Mouse (Mus musculus) layer of hippocampus, postnatal 36 days (tissue): ENCODE measurements around the gene Dock2. TPM values are rescaled to one million over a fixed set of nuclear protein-coding genes. Genes with fewer than 3 reads are reported as not detected.
A peak's percentile ranks its signal among the peaks of the same experiment; 100 is the strongest.

Experiments used
- DNase-seq, 2 experiments: peaks; one replicate each; pipeline ENCODE4 v3.0.0; 2022
- total RNA-seq, 2 experiments: library from RNA; stranded (reverse); gene quantifications; 2 replicates each; pipeline ENCODE4 v1.2.3; 2021

Dock2 gene
- total RNA-seq, 2 experiments from 2014 or later = 2.2 to 3.0 TPM

DNA sequence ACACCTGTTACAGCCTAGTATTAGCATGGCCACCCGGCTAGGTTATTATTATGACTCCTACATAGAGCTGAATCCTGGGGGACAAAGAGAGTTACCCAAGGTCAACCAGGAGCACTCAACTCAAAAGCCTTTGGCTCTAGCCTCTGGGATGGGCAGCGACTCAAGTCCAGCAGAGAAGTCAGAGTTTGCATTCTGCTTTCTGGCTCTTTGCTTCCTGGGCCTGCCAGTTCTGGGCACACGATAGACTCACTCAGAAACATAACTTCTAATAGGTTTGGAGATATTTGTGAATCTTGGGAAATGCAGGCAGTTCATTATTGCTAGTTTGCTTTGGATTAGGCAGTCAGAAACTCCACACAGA lies 367.1 kb downstream of the Dock2 start:
- DNase-seq = no peak

DNA sequence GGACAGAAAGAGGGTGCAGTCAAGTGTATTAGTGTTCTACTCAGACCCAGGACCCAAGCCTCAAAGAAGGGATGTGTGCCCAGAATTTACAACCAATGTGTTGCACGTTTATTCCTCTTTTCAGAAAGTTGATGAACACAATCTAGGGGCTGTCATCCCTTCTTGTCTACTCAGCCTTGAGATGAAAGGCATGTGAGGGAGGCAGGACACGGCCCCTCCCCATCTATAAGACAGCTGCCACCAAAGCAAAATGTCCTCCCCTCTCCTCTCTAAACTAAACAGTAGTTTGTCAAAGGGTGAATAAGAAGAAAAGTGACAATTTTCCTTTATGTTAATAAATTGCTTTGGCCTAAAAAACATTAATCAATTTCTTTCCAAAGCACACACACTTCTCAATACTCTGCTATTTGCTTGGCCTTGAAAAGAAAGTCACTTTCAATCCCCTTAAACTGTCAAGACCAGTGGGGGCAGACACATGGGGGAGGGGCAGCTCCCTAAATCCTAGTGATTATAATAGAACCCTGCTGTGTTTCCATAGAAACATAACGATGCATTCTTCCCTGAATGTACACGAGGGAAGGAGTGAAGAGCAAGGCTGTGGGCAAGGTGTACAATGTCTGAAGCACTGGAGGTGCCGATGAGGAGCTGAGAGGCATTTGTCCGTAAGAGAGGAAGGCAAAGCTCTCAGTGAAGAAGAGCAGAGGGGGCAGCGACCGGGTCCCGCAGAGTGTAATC lies 367.6 kb downstream of the Dock2 start:
- DNase-seq = no peak

DNA sequence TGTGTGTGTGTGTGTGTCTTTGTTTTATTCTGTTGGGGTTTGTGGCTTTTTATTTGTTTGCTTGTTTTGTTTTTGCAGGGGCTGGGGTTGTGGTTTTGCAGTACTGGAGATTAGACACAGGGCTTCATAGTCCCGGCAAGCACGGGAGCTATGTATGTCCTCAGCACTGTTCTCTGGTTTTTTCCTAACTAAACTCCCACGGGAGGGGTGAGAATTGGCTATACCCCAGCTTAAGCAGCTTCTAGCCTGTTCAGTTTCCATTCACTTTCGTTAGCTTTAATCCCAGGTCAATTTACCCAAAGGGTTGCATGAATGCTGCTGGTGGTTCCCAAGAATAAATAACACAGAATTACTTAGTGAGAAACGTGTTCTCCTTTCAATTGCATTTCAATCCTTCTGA lies 376.8 kb downstream of the Dock2 start:
- no peak for DNase-seq

DNA sequence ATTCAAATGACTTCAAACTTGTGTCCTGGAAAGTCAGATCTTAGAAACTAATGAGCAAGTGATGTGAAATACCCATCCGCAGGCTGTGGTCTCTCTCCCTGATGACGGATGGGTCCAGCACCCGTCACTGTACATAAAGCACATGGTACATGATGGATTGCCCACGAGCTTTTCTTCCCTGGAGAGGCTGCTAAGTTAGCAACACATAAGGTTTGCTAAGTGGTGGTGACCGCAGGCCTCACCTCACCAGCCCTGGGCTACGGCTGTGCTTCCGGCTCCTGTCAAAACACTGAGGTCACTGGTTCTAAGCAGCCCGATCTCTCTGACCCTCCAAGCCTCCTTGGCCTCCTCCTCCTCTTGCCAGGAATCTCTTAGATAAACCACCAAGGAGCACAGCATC lies 377.4 kb downstream of the Dock2 start:
- no peak for DNase-seq

DNA sequence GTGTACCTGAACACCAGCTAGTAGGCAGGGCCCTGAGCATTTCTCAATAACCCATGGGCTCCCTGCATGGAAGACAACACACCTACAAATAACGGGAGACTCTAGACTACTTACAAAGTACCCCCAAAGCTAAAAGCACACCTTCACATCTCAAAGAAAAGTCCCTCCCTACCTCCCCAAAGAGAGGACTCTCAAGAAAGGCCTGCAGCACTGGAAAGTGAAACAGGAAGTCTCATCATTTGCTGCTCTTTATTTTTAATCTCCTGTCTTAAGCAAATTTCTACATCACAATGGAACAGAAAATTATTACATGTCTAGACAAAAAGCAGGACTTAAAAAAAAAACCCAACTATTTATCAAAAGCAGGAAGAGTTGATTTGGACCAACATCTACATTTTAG lies 378.4 kb downstream of the Dock2 start:
- no peak for DNase-seq

DNA sequence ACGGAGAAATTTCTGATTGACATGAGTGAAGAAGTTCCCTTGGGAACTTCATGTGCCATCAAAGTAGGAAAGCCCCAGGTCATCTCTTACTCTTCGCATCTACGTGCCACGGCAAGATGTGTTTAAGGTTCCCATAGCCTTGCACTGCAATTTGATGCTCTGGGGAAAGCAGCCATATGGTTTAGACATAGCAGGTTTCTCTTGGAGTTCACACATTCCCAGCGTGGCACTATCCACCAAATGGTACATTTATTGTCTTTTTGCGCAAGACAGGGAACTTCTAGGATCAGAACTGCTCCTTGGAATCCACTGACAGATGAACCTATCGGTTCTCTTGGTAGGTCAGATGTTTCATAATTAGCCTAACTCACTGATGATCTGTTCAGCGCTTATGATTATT lies 382.3 kb downstream of the Dock2 start:
- DNase-seq = no peak

DNA sequence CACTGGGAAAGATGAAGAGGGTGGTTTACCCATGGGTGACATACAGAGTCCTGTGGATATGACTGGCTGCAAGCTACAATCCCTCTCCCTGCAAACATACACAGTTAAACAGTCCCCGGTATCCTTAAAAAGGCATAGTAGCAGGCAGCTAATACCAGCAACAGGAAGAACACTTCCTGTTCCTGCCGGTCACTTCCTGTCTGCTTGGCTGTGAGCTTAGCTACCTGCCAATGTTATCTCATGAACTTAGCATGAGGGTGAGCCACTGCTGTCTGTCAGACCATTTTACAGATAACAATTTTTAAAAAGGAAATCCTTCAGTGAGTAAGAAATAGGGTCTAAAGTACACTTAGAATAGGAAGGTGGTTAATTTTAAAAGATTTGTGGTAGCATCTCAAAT lies 385.1 kb downstream of the Dock2 start:
- DNase-seq = no peak

DNA sequence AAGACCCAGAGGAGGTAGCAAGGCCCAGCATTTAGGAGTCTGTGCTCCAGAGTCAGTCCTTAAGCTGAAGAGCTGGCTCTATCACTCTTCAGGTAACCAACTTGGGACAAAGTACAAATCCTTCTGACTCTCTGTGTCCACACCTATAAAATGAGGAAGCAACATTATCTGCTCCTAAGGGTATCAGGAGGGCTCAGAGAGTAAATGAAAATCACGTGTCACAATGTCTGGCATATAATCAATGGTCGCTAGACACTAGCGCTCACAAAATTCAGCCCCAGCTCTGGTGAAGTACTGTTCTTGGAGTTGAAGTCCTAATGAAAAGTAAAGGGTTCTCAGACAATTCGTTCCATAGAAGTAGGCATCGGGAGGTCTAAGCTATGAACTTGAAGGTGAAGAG lies 386.0 kb downstream of the Dock2 start:
- no peak for DNase-seq

DNA sequence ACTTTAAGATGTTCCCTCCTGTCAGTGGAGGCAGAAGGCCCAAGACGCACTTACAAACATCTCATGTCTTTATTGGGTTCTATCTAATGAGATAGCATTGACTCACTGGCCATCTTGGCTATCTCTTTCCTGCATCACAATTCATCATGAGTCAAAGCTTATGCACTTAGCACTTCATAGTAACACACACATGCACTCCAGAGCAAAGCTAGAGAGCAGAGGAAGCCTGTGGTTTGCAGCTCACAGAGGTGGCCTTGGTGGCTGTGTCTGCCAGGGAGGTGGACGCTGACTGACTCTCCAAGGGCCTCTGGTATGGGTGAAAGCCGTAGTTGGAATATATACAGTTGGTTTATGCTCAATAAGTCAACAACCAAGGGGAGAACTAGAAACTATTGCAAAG lies 387.9 kb downstream of the Dock2 start:
- DNase-seq = no peak

DNA sequence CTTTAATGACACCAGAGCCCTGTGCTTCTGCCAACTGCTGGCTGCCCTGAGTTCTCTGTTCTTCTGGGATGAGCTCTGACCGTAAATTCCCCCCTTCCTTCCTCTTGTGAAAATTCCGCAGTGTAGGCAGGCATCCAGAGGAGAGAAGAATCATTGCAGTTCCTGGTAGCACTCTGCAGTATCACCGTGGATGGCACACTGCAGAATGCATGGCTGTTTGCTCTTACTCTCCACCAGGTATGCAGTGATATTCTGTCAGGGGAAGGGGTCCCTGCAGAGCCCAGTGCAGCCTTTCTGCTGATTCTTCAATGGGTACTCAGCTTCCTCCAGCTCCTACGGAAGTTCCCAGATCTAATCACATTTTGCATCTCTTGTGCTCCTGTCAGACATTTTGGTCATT lies 391.6 kb downstream of the Dock2 start:
- no peak for DNase-seq

DNA sequence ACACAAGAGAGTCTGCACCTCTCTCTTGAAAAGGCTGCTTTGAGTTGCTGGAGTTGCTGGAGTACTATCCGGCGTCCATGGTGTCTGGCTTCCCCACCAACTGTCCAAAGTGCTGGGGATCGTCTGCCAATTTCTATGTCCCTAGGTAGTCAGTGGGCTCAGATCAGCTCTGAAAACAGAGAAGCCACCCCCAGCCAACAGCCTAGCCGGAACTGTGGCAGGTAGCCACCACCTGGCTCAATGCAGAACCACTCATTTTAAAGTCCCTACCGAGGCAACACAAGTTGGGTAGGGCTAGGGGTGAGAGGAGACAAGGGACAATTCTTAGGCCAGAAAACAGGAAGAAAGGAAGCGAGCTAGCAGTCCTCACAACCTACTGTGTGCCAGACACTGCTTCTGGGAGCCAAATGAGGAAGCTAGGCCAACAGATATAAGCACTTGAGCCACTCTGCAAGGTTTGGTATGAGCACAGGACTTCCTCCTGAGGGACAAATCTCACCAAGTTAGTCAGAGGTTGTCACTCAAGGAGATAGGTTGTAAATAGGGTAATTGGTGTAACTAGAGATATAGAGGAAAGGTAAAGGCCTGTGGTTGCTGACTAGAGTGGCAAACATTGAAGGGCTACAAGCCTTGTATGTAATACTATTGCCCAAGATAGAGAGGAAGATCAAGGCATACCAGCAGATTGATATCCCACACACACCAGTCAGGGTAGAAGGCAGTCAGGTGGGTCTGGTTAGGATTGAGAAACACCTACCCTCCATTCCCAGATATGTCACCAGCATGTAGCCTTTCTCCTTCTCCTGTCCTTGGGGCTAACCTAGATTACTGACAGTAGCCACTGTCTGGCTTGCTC lies 394.2 kb downstream of the Dock2 start:
- no peak for DNase-seq

DNA sequence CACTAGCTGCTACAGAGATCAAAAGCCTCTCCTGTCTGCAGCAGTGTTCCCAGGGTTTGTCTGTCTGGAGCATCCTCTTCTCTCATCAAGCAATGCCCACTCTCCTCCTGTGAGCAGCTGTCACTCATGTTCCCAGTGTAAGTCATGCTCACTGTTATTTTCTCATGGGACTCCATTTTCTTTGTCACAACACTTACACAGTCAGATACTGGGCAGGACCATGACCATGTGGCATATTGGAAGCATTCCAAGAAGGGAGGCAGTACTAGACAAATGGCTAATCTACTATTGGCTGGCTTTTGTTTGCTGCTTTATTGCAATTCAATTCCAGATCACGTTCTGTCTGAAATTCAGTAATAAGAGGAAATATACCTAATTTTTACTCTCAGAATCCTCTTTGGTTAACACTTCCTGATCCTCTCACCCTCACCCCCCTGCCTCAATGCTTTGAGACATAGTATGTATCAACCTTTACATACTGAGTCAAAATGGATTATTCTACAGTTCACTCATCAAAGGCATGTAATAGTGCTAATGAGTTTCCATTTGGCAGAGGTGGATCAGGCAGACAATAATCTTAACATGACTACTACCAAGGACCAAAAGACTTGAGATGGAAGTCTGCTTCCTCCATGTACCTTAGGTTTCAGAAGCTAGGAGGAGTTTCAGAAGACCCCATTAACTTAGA lies 398.5 kb downstream of the Dock2 start:
- peak; percentile 17 to 35 for DNase-seq

DNA sequence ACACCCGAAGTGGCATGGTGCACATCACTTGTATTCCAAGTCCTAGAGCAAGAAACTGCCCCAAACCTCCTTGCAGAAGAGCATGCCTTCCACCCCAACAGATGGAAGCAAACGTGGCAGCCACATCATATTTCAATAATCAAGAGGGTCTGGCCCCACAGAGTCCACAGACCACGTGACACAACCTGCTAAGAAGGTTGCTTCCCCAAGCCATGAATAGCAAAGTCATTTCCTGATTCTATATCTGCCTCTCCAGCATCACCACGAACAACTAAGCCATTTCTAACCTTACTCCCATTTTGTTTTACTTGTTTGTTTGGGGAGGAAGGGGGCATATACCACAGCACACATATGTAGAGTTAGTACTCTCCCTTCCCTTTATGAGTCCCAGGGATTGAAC lies 399.5 kb downstream of the Dock2 start:
- no peak for DNase-seq

DNA sequence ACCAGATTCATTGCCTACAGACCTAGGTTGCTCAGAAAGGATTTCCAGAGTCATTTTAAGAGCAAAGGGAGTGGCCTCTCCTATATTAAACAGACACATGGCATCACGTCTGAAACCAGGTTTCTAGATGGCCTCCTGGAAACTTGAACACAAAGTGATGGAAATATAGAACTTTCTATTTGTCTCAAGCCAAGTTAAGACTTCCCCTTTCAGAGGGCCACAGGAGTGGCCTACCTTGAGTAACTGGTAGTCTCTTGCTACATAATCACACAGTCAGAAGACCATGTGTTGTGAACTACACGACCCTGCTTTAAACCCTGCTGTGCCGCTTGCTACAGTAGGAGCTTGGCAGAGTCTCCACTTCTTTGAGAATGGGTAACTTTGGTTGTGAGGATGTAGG lies 400.2 kb downstream of the Dock2 start:
- no peak for DNase-seq

DNA sequence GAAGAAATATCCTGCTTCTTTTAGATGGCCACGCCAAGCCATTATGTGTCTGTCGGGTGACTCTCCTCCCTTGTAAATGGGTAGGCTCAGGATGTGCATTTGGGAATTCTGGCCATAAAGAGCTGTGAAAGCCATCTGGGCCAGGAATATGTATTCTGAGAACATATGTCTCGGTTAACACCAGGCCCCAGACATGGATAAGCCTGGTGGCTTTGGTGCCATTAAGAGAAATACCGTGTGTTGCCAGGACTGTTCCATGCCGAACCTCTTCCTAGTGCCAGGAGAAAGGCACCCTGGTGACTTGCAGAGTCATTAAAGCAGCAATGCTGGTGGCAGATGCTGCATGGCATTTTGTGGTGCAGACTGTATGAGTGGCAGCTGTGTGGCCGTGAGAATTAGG lies 406.0 kb downstream of the Dock2 start:
- DNase-seq = no peak

DNA sequence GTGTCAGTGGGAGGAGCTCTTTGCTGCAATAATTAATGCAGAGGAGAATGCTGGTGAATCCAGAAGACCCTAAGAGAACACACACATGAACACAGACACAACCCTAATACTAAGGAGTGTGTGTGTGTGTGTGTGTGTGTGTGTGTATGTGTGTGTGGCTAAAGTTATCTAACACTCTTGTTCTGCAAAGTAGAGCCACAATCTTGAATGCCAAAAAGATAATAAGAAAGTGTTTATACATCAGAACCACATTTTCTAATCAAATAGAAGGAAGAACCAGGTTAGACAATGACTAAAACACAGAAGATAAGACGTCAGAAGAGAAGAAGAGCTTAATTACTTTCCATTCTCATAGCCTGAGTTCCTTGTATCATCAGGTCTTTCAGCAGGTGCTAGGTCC lies 408.1 kb downstream of the Dock2 start:
- no peak for DNase-seq

DNA sequence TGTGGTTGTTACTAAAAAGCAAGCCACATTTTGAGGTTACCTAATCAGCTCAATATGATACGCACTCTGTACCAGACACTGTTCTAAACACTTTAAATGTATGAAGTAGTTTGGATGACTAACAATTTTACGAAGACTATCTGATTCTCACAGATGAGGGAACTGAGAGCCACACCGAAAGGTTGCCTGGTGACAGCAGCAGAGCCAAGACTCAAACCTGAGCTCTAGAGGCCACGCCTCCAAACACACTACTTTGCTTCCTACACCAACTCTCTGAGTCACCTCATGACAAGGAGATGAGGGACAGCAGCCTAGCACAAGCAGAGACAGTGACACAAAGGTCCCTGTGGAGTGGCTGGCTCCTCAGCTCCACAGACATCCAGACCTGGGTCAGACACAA lies 411.5 kb downstream of the Dock2 start:
- DNase-seq = no peak

DNA sequence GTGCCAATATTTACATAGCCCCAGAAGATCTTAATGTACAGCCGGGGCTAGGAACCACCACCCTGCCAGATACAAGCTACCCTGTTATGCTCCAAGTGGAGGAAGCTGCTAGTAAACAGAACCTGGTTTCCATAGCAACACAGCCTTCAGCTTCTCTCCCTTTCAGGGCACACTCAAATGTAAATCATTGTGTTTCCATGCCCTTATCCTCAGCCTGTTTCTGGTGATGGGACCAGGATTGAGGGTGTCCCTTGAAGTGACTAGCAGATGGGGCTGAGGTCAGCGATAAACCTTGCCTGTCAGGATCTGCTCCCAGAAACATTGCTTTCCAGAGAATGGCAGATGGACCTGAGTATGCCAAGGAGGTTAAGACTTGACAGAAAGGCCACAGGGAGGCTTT lies 427.6 kb downstream of the Dock2 start:
- DNase-seq = no peak

DNA sequence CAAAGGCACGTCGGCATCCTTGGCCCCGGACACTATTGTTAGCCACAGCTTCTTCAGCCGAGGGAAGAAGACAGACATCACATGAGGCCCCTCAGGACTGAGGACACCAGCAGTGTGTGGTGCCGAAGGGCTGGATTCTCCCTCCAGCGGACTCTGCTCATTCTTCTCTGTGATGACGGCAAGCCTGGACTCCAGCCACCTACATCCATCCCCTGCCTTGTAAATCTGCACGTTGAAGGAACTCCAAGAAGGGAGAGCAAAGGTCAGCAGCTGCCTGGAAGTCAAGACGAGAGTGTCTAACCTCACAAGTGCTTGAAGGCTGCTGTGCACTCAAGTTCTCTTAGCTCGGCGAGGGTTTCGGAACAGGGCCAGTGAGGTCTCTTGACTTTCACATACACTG lies 428.3 kb downstream of the Dock2 start:
- DNase-seq = no peak

DNA sequence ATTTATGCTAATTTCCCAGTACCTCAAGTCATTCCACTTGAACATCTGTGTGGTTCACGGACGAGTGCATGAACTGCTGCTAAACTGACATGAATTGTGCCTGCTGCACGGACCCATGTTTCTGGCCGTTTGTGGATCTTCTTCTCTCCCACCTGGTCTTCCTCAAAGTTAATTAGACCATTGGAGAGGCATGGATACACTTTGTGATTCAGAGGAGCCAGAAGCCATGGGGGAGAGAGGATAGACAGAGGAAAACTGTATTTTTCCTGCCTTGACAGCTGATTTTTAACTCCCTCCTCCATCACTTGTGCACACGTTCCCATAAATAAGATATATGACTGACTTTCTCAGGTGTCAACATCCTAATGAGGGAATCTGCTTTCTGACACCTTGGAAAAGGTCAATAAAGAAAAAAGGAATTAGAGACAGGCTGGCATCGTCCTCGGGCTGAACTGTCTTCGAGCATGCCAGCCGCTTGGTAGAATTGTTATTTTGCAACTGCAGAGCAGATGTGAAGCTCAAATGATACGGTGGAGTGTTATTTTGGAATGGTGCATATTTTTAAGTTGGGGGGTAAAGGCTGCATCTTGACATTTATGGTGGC lies 434.1 kb downstream of the Dock2 start:
- DNase-seq = no peak

DNA sequence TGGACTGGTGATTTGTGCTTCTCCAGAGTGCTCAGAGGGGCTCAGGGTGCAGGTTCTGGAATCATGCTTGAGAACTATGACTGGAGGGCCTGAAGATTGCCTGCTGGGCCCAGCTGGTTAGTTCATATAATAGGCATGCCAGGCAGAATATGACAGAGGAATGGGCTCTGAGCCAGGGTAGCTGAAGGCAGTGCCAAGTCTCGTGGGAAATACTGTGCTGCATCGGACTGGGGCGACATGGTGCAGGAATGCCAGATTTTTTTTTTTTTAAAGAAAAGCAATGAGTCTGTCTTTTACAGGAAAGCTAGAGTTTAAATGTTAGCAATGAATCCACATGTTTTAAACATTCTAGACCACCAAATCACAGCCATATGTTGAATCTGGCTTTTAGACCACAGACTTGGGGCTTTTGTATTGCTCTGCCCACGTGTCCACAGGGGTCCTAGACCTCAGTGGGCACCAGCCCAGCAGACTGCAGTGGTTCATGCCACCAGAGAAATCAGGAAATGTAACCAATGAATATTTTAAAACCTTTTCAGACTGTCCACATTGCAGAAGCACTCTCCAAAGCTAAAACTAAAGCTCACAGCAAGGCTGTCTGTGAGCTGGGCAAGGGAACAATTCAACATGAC lies 435.3 kb downstream of the Dock2 start:
- DNase-seq = peak; percentile 65 to 74

DNA sequence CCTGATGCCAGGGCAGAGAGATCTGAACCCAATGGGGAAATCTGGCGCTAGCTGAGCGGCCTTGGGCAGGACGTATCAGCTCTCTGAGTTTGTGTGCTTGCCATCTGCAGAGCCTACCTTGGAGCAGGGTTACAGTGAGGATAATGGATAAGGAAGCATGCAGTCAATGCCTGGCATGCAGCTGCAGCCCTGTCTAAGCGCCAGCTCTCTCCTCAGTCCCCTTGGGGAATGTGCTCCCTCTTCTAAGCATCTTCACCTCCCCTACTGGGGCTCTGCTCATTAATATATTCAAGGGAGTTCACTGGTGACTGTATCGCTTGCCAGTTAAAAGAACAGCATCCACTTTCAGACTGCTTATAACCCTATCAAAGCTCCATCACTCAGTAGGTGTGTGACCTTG lies 439.4 kb downstream of the Dock2 start:
- DNase-seq = no peak
